Mouse (Mus musculus) embryonic fibroblast, embryonic 13.5 days (primary cell): ENCODE results near the gene Snx14. TPM values are rescaled to one million over a fixed set of nuclear protein-coding genes. Genes with fewer than 3 reads are reported as not detected.

ENCODE experiments used
- H3K27ac ChIP-seq: 2 replicates; pipeline ENCODE4 v1.5.1; 2012; ENCODE audit warnings: low read length, control low read depth, inconsistent platforms; ENCODE audit not compliant: insufficient read depth
- H3K4me1 ChIP-seq: 2 replicates; pipeline ENCODE4 v1.6.1; 2011; ENCODE audit warnings: low read length; ENCODE audit not compliant: control insufficient read depth, insufficient read depth
- H3K4me3 ChIP-seq: 2 replicates; pipeline ENCODE4 v1.5.1; 2011; ENCODE audit warnings: mild to moderate bottlenecking, control low read depth, low read length; ENCODE audit not compliant: insufficient read depth
- CTCF ChIP-seq: IDR thresholded peaks from 2 replicates; pipeline ENCODE4 v1.5.1; 2011; ENCODE audit warnings: mild to moderate bottlenecking, control low read depth, low read length, moderate library complexity, borderline replicate concordance; ENCODE audit not compliant: insufficient read depth
- POLR2A ChIP-seq: IDR thresholded peaks from 2 replicates; pipeline ENCODE4 v1.6.1; 2011; ENCODE audit warnings: low read depth, mild to moderate bottlenecking, control low read depth, low read length, moderate library complexity
- polyA plus RNA-seq: library from polyadenylated mRNA; stranded (reverse); fragments of >200 nt; gene quantifications from 2 replicates; pipeline ENCODE4 v1.2.4, GENCODE M21; 2011; ENCODE audit warnings: low read depth; ENCODE audit not compliant: missing spikeins, insufficient read length

The Snx14 gene
- polyA plus RNA-seq, 1 experiment, result 34.3 TPM

- no peak overlapping the region for H3K27ac ChIP-seq
- TF ChIP-seq POLR2A (no peak), CTCF (no peak)
These were observed 43.9 kb downstream of the Snx14 start for GRCm38 (mm10) chr9:88394852-88395251.

GRCm38 (mm10) chr9:88388826-88389225 lies 49.9 kb downstream of the Snx14 start:
- H3K4me1 ChIP-seq, result no peaks in the 10 kb centered on the region
- no peak overlapping the region for H3K4me3 ChIP-seq
- TF ChIP-seq POLR2A (no peak), CTCF (no peak)
- no peak overlapping the region for H3K27ac ChIP-seq

More at GRCm38 (mm10) chr9:88394852-88395251, 43.9 kb downstream of the Snx14 start:
- H3K4me3 ChIP-seq, result no peak overlapping the region
- no peaks in the 10 kb centered on the region for H3K4me1 ChIP-seq

- no peak overlapping the region for H3K27ac ChIP-seq
- H3K4me1 ChIP-seq, result no peaks in the 10 kb centered on the region; the same call in 1 of the 2 replicates
- no peak for TF ChIP-seq CTCF
- TF ChIP-seq POLR2A, result no peak
- no peak overlapping the region for H3K4me3 ChIP-seq
These were observed 58.2 kb downstream of the Snx14 start for GRCm38 (mm10) chr9:88380542-88380941.

GRCm38 (mm10) chr9:88380076-88380475 lies 58.7 kb downstream of the Snx14 start:
- no peak overlapping the region for H3K27ac ChIP-seq

GRCm38 (mm10) chr9:88379057-88379456 lies 59.7 kb downstream of the Snx14 start:
- Histone ChIP-seq H3K4me3 (no peak overlapping the region), H3K4me1 (no peaks in the 10 kb centered on the region; the same call in 1 of the 2 replicates), H3K27ac (no peak overlapping the region)
- TF ChIP-seq CTCF (no peak), POLR2A (no peak)

More at GRCm38 (mm10) chr9:88380076-88380475, 58.7 kb downstream of the Snx14 start:
- no peak overlapping the region for H3K4me3 ChIP-seq
- TF ChIP-seq POLR2A (no peak), CTCF (no peak)
- H3K4me1 ChIP-seq, result no peaks in the 10 kb centered on the region; the same call in 1 of the 2 replicates

GRCm38 (mm10) chr9:88377483-88377882 lies 61.3 kb downstream of the Snx14 start:
- H3K4me3 ChIP-seq, result no peak overlapping the region
- H3K27ac ChIP-seq, result no peak overlapping the region
- TF ChIP-seq CTCF (no peak), POLR2A (no peak)
- H3K4me1 ChIP-seq, result peaks cover 6% of the 10 kb centered on the region

- TF ChIP-seq CTCF (no peak), POLR2A (no peak)
- Histone ChIP-seq H3K27ac (no peak overlapping the region), H3K4me1 (peaks cover 6% of the 10 kb centered on the region), H3K4me3 (no peak overlapping the region)
These were observed 65.8 kb downstream of the Snx14 start for GRCm38 (mm10) chr9:88373001-88373400.

GRCm38 (mm10) chr9:88371201-88371600 lies 67.6 kb downstream of the Snx14 start:
- TF ChIP-seq CTCF, result no peak
- no peak for TF ChIP-seq POLR2A
- Histone ChIP-seq H3K27ac (no peak overlapping the region), H3K4me3 (no peak overlapping the region), H3K4me1 (peaks cover 6% of the 10 kb centered on the region)

GRCm38 (mm10) chr9:88369666-88370065 lies 69.1 kb downstream of the Snx14 start:
- no peak overlapping the region for H3K4me3 ChIP-seq
- H3K27ac ChIP-seq, result no peak overlapping the region
- H3K4me1 ChIP-seq, result peaks cover 6% of the 10 kb centered on the region
- TF ChIP-seq CTCF (no peak), POLR2A (no peak)

GRCm38 (mm10) chr9:88368476-88368875 lies 70.3 kb downstream of the Snx14 start:
- Histone ChIP-seq H3K27ac (no peak overlapping the region), H3K4me3 (no peak overlapping the region), H3K4me1 (peaks cover 3% of the 10 kb centered on the region)
- TF ChIP-seq POLR2A (no peak), CTCF (no peak)
